Mouse (Mus musculus) left cerebral cortex, adult 18-20 months (tissue): ENCODE measurements around the gene Ero1l. TPM values are rescaled to one million over a fixed set of nuclear protein-coding genes. Genes with fewer than 3 reads are reported as not detected.

Experiments
- DNase-seq, 2 experiments: peaks; one replicate each; pipeline ENCODE4 v3.0.0; 2021 to 2022; ENCODE audit warnings: low spot score in 2 of 2, mixed read lengths in 1 of 2
- total RNA-seq, 2 experiments: library from RNA; stranded (reverse); gene quantifications; 2 replicates each; pipeline ENCODE4 v1.2.3; 2021

Ero1l gene
- total RNA-seq, 2 experiments from 2014 or later = 39.4 to 46.0 TPM

GRCm38 (mm10) chr14:45307630-45308328 is 10.8 kb downstream of the Ero1l start:
- DNase-seq = no peak

GRCm38 (mm10) chr14:45305852-45306251 is 12.7 kb downstream of the Ero1l start:
- no peak for DNase-seq

- DNase-seq = no peak
Observed at GRCm38 (mm10) chr14:45304389-45304788, 14.2 kb downstream of the Ero1l start.

GRCm38 (mm10) chr14:45303939-45304338 is 14.6 kb downstream of the Ero1l start:
- no peak for DNase-seq

- DNase-seq = no peak
Observed at GRCm38 (mm10) chr14:45291608-45292007, 27.0 kb downstream of the Ero1l start.

GRCm38 (mm10) chr14:45282066-45282465 is 36.5 kb downstream of the Ero1l start:
- no peak for DNase-seq

GRCm38 (mm10) chr14:45275816-45276215 is 42.8 kb downstream of the Ero1l start:
- DNase-seq = no peak

- no peak for DNase-seq
Observed at GRCm38 (mm10) chr14:45263831-45264592, 54.6 kb downstream of the Ero1l start.

GRCm38 (mm10) chr14:45251548-45252076 is 67.0 kb downstream of the Ero1l start:
- DNase-seq = no peak

GRCm38 (mm10) chr14:45241613-45242012 is 77.0 kb downstream of the Ero1l start:
- DNase-seq = no peak

GRCm38 (mm10) chr14:45239042-45239441 is 79.5 kb downstream of the Ero1l start:
- DNase-seq = no peak

Other genes starting within 250 kb of the Ero1l start
- gene Gpr137c, start 99.1 kb downstream of the Ero1l start, total RNA-seq = 10 to 100 TPM; 30.8 to 33.9 TPM
- 10 to 100 TPM; 60.6 to 66.5 TPM for gene Txndc16, start 98.4 kb downstream of the Ero1l start, total RNA-seq
- gene Psmc6, start 11.0 kb upstream of the Ero1l start, total RNA-seq = 10 to 100 TPM; 89.8 to 93.3 TPM
- gene Styx, start 32.3 kb upstream of the Ero1l start, total RNA-seq = 10 to 100 TPM; 15.3 to 15.4 TPM
- gene Gnpnat1, start 86.1 kb upstream of the Ero1l start, total RNA-seq = 10 to 100 TPM; 19.1 to 21.1 TPM
- gene Fermt2, start 211.3 kb upstream of the Ero1l start, total RNA-seq = 100 to 1,000 TPM in 1 of 2 experiments, 10 to 100 TPM in 1; 88.1 to 109 TPM